Mouse (Mus musculus): ENCODE data around the gene Zfp14.
A peak's percentile ranks its signal among the peaks of the same experiment; 100 is the strongest.

Gene Zfp14

DNA sequence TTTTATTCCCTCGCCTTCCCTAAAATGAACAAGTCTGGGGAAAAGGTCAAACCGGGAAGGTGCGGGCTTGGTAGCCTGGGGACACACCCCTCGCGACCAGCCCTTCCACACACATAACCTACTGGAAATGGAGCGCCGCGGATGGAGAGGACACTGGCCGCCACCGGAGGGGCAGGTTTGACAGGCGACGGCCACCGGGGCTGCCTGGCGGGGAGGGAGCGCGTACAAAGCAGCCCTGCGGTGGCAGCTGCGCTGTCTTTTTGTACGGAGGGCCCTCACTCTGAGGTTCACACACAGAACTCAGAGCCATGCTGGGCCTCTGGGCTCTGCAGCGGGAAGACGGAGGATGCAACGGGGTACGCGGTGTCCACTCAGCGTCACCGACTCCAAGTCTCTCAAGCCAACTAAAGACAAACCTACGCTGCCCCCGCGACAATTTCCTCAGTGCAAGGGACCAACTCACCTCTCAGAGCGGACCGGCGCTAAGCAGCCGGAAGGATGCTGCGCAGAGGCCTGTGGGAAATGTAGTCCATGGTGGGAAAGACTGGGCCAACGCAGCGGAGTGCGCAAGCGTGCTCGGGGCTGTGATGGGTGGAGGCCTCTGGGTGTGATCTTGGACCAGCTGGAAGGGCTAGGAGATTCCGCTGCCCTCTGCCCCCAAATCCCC, at the start of gene Zfp14:
Zfp14 (minus strand) TSS at position 499 of the 667 bp plus-strand sequence.
- peak; percentile 82 for DNase-seq (ENCODE audit: low read depth)

- no peak for DNase-seq (ENCODE audit: low read depth)
These were observed 48.1 kb upstream of the Zfp14 start for GRCm38 (mm10) chr7:30099297-30099696.

- peak; percentile 31 for DNase-seq (ENCODE audit: low read depth)
These were observed 44.5 kb upstream of the Zfp14 start for GRCm38 (mm10) chr7:30095551-30096125.

DNA sequence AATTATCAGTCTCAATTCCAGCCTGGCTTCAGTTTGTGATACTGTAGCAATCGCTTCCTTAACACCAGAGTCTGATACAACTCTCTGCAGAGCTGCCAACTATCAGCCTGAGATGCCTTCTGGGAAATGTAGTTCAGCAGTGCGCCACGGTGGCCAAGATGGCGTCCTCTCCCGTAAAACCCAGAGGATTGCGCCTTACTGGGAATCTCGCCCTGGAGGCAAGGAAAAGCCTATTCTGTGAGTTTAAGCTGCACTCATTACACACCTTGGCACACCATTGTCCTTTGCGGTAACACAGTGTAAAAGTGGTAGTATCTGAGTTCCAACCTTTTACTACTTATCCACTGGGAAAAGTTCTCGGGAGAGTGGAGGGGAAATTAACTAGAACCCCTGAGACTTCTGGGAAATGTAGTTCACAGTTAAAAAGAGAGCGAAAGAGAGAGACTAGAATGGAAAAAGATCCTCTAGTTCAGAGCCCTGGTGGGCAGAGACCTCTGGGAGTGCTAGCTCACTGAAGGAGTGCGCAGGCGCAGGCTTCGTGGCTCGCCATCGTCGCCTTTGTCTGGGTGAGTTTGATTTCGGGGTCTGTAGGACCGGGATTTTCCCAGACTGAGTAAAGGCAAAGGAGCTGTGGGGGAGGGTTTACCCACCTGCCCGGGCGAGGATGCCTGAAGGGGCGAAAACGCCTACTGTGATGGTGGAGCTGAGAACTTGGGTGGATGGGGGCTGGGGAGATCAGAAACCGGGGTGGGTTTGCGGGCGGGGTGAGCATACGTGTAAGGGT, 43.7 kb upstream of the Zfp14 start, which contains the start of gene Zfp260:
Zfp260 (plus strand) TSS at position 132 of the 784 bp plus-strand sequence.
- DNase-seq (ENCODE audit: low read depth): peak; percentile 95

GRCm38 (mm10) chr7:30093918-30094415, 42.8 kb upstream of the Zfp14 start:
- peak; percentile 26 for DNase-seq (ENCODE audit: low read depth)

GRCm38 (mm10) chr7:30092666-30093065, 41.5 kb upstream of the Zfp14 start:
- no peak for DNase-seq (ENCODE audit: low read depth)

DNA sequence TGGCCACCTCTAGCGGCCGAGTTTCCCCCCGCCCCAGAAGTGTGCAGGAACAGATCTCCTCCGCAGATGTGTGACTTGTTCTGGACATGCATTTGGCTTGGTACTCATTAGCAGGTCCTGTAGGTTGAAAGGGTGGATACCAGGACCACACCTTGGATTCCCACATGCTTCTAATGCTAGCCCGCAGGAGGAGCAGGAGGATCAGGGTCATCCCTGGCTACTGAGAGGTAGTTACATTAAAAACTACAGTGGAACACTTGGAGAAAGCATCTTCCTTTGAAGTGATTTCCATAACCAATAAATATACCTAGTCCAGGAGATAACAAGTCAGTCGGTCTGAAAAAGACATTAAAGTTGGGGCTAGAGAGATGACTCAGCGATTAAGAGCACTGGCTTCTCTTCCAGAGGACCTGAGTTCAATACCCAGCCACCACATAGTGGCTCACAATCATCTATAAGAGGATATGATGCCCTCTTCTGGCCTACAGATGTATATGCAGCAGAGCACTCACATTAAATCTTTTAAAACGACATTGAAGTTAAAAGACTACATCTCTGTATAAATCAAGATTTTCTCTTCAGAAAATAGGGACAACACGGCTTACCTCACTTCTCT, 39.9 kb upstream of the Zfp14 start:
- DNase-seq (ENCODE audit: low read depth): peak; percentile 80

GRCm38 (mm10) chr7:30090092-30090969, 39.2 kb upstream of the Zfp14 start, which contains the start of the genes Gm26920 and Zfp566:
Gm26920 (minus strand) TSS chr7:30090410.
Zfp566 (minus strand) TSS chr7:30090527.
- peak; percentile 100 for DNase-seq (ENCODE audit: low read depth)

GRCm38 (mm10) chr7:30089405-30089804, 38.2 kb upstream of the Zfp14 start:
- no peak for DNase-seq (ENCODE audit: low read depth)

- peak; percentile 98 for DNase-seq (ENCODE audit: low read depth)
These were observed 35.3 kb upstream of the Zfp14 start for GRCm38 (mm10) chr7:30086524-30086923.

- peak; percentile 87 for DNase-seq (ENCODE audit: low read depth)
These were observed 21.2 kb upstream of the Zfp14 start, which contains the start of gene Zfp82 for GRCm38 (mm10) chr7:30072146-30073028. Zfp82 (minus strand) TSS chr7:30072900.

GRCm38 (mm10) chr7:30064622-30065021, 13.4 kb upstream of the Zfp14 start:
- no peak for DNase-seq (ENCODE audit: low read depth)

GRCm38 (mm10) chr7:30062478-30062877, 11.3 kb upstream of the Zfp14 start:
- peak; percentile 45 for DNase-seq (ENCODE audit: low read depth)

- no peak for DNase-seq (ENCODE audit: low read depth)
These were observed 9.2 kb upstream of the Zfp14 start for GRCm38 (mm10) chr7:30060341-30060740.

GRCm38 (mm10) chr7:30053591-30053990, 2.4 kb upstream of the Zfp14 start:
- peak; percentile 67 for DNase-seq (ENCODE audit: low read depth)

- no peak for DNase-seq (ENCODE audit: low read depth)
These were observed 3.1 kb downstream of the Zfp14 start for GRCm38 (mm10) chr7:30048126-30048525.

DNA sequence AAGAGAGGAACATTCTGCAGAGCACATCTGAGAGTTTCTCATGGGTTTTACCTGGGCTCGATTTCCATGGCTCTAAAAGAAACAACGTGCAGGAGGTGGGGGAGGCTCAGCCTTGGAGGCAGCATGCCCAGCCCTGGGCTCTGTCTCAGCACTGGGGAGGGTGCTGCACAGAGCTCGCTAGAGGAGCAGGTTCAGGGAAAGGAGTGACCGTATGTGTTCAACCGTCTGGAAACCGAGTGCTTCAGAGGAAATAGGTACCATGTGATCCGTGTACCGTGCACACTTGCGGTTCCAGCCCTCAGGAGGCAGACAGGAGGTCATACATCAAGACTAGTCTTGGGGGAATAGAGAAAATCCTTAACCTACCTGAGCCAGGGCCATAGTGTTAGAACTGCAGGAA, 6.8 kb downstream of the Zfp14 start:
- no peak for DNase-seq (ENCODE audit: low read depth)

GRCm38 (mm10) chr7:30034331-30034730, 16.8 kb downstream of the Zfp14 start:
- no peak for DNase-seq (ENCODE audit: low read depth)

- no peak for DNase-seq (ENCODE audit: low read depth)
These were observed 19.8 kb downstream of the Zfp14 start for GRCm38 (mm10) chr7:30031379-30031778.

DNA sequence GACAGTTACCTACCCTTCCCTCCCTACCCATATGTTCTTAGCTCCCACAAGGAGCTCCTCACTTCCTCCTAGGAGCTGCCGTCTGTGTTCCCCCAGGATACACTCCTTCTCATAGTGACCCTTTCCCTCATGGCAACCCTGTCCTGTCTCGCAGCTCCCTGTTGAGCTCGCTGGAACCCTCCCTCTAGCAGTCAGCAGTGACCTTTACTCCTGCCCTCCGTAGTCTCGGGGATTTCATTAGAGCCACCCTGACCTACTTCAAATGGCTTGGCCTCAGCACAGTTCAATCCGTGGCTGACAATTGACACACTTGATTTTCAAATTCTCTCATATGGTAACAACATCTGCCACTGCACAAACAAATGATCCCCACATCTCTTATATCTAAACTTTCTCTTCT, 20.5 kb downstream of the Zfp14 start:
- no peak for DNase-seq (ENCODE audit: low read depth)
